Mouse (Mus musculus): ENCODE data around the gene Sema6d.

- TF ChIP-seq CTCF (conservative IDR thresholded peaks at IDR 0.05; ENCODE audit: insufficient read depth, insufficient read length, low read depth, low read length) = no peak
- TF ChIP-seq POLR2A (IDR thresholded peaks at IDR 0.05; ENCODE audit: low read depth, low read length) = no peak
Observed at GRCm38 (mm10) chr2:124573734-124574133, 484.0 kb downstream of the Sema6d start.
